Mouse (Mus musculus): ENCODE data around the gene Phactr3. TPM values are rescaled to one million over a fixed set of nuclear protein-coding genes. Genes with fewer than 3 reads are reported as not detected.

Phactr3 gene
- polyA plus RNA-seq, 1 experiment from 2014 or later: 0.20 TPM

- TF ChIP-seq EP300 (IDR thresholded peaks at IDR 0.05) (no peak), CTCF (IDR thresholded peaks at IDR 0.05) (no peak)
- 72% methylated on average over 8 of the region's 8 CpGs for WGBS
- H3K9me3 ChIP-seq (ENCODE audit: low read length): no peaks in the 10 kb centered on the region
- no peaks in the 10 kb centered on the region for H3K27me3 ChIP-seq (replicated peaks; ENCODE audit: insufficient read depth, low read length)
- H3K4me2 ChIP-seq (replicated peaks; ENCODE audit: low read depth, low read length): no peak overlapping the region
- no peaks in the 10 kb centered on the region for H3K36me3 ChIP-seq (ENCODE audit: insufficient read depth, low read length)
- H3K27ac ChIP-seq (ENCODE audit: low read length): no peak overlapping the region
- no peak overlapping the region for H3K9ac ChIP-seq (replicated peaks; ENCODE audit: low read depth)
- no peak for DNase-seq (ENCODE audit: low spot score)
- ATAC-seq: no peak
- no peaks in the 10 kb centered on the region for H3K4me1 ChIP-seq (ENCODE audit: insufficient read depth, low read depth, low read length)
- no peak overlapping the region for H3K4me3 ChIP-seq (ENCODE audit: low read depth, low read length)
Observed at GRCm38 (mm10) chr2:178155176-178155916, 36.6 kb downstream of the Phactr3 start.

GRCm38 (mm10) chr2:178155917-178156282 lies 37.1 kb downstream of the Phactr3 start:
- Histone ChIP-seq H3K4me1 (ENCODE audit: insufficient read depth, low read depth, low read length) (no peaks in the 10 kb centered on the region), H3K27me3 (replicated peaks; ENCODE audit: insufficient read depth, low read length) (no peaks in the 10 kb centered on the region), H3K4me2 (replicated peaks; ENCODE audit: low read depth, low read length) (no peak overlapping the region), H3K4me3 (ENCODE audit: low read depth, low read length) (no peak overlapping the region), H3K9ac (replicated peaks; ENCODE audit: low read depth) (no peak overlapping the region), H3K9me3 (ENCODE audit: low read length) (no peaks in the 10 kb centered on the region), H3K36me3 (ENCODE audit: insufficient read depth, low read length) (no peaks in the 10 kb centered on the region), H3K27ac (ENCODE audit: low read length) (no peak overlapping the region)
- no peak for TF ChIP-seq EP300 (IDR thresholded peaks at IDR 0.05)
- no peak for TF ChIP-seq CTCF (IDR thresholded peaks at IDR 0.05)
- DNase-seq (ENCODE audit: low spot score) (peak; percentile 52), ATAC-seq (peak; percentile 72)
- 67% methylated on average over 1 of the region's 1 CpGs for WGBS

- no peak for TF ChIP-seq CTCF (IDR thresholded peaks at IDR 0.05)
- TF ChIP-seq EP300 (IDR thresholded peaks at IDR 0.05): no peak
- Histone ChIP-seq H3K4me2 (replicated peaks; ENCODE audit: low read depth, low read length) (no peak overlapping the region), H3K9me3 (ENCODE audit: low read length) (no peaks in the 10 kb centered on the region), H3K4me1 (ENCODE audit: insufficient read depth, low read depth, low read length) (no peaks in the 10 kb centered on the region), H3K27ac (ENCODE audit: low read length) (no peak overlapping the region), H3K27me3 (replicated peaks; ENCODE audit: insufficient read depth, low read length) (no peaks in the 10 kb centered on the region), H3K36me3 (ENCODE audit: insufficient read depth, low read length) (no peaks in the 10 kb centered on the region), H3K9ac (replicated peaks; ENCODE audit: low read depth) (no peak overlapping the region), H3K4me3 (ENCODE audit: low read depth, low read length) (no peak overlapping the region)
- 80% methylated on average over 12 of the region's 12 CpGs for WGBS
- no peak for ATAC-seq
- no peak for DNase-seq (ENCODE audit: low spot score)
Observed at GRCm38 (mm10) chr2:178158936-178159335, 40.2 kb downstream of the Phactr3 start.

- H3K4me3 ChIP-seq (ENCODE audit: low read depth, low read length): no peak overlapping the region
- WGBS: 89% methylated on average over 1 of the region's 1 CpGs
- no peak overlapping the region for H3K27ac ChIP-seq (ENCODE audit: low read length)
- H3K4me2 ChIP-seq (replicated peaks; ENCODE audit: low read depth, low read length): no peak overlapping the region
- H3K27me3 ChIP-seq (replicated peaks; ENCODE audit: insufficient read depth, low read length): no peaks in the 10 kb centered on the region
- ATAC-seq: no peak
- TF ChIP-seq EP300 (IDR thresholded peaks at IDR 0.05) (no peak), CTCF (IDR thresholded peaks at IDR 0.05) (no peak)
- H3K36me3 ChIP-seq (ENCODE audit: insufficient read depth, low read length): no peaks in the 10 kb centered on the region
- H3K9me3 ChIP-seq (ENCODE audit: low read length): no peaks in the 10 kb centered on the region
- no peak for DNase-seq (ENCODE audit: low spot score)
- H3K9ac ChIP-seq (replicated peaks; ENCODE audit: low read depth): no peak overlapping the region
- no peaks in the 10 kb centered on the region for H3K4me1 ChIP-seq (ENCODE audit: insufficient read depth, low read depth, low read length)
Observed at GRCm38 (mm10) chr2:178163981-178164380, 45.2 kb downstream of the Phactr3 start.

- no peaks in the 10 kb centered on the region for H3K27me3 ChIP-seq (replicated peaks; ENCODE audit: insufficient read depth, low read length)
- H3K9me3 ChIP-seq (ENCODE audit: low read length): no peaks in the 10 kb centered on the region
- H3K4me1 ChIP-seq (ENCODE audit: insufficient read depth, low read depth, low read length): no peaks in the 10 kb centered on the region
- H3K4me3 ChIP-seq (ENCODE audit: low read depth, low read length): no peak overlapping the region
- ATAC-seq (no peak), DNase-seq (ENCODE audit: low spot score) (no peak)
- no peak for TF ChIP-seq CTCF (IDR thresholded peaks at IDR 0.05)
- TF ChIP-seq EP300 (IDR thresholded peaks at IDR 0.05): no peak
- H3K4me2 ChIP-seq (replicated peaks; ENCODE audit: low read depth, low read length): no peak overlapping the region
- no peak overlapping the region for H3K9ac ChIP-seq (replicated peaks; ENCODE audit: low read depth)
- WGBS: 68% methylated on average over 10 of the region's 10 CpGs
- no peaks in the 10 kb centered on the region for H3K36me3 ChIP-seq (ENCODE audit: insufficient read depth, low read length)
- H3K27ac ChIP-seq (ENCODE audit: low read length): no peak overlapping the region
Observed at GRCm38 (mm10) chr2:178165943-178166342, 47.2 kb downstream of the Phactr3 start.

- H3K4me3 ChIP-seq (ENCODE audit: low read depth, low read length): no peak overlapping the region
- WGBS: 72% methylated on average over 8 of the region's 8 CpGs
- H3K4me2 ChIP-seq (replicated peaks; ENCODE audit: low read depth, low read length): no peak overlapping the region
- no peaks in the 10 kb centered on the region for H3K4me1 ChIP-seq (ENCODE audit: insufficient read depth, low read depth, low read length)
- H3K27ac ChIP-seq (ENCODE audit: low read length): no peak overlapping the region
- H3K27me3 ChIP-seq (replicated peaks; ENCODE audit: insufficient read depth, low read length): no peaks in the 10 kb centered on the region
- H3K9ac ChIP-seq (replicated peaks; ENCODE audit: low read depth): no peak overlapping the region
- DNase-seq (ENCODE audit: low spot score) (no peak), ATAC-seq (no peak)
- H3K36me3 ChIP-seq (ENCODE audit: insufficient read depth, low read length): no peaks in the 10 kb centered on the region
- TF ChIP-seq CTCF (IDR thresholded peaks at IDR 0.05) (no peak), EP300 (IDR thresholded peaks at IDR 0.05) (no peak)
- no peaks in the 10 kb centered on the region for H3K9me3 ChIP-seq (ENCODE audit: low read length)
Observed at GRCm38 (mm10) chr2:178169983-178170382, 51.2 kb downstream of the Phactr3 start.
